In genomic region chr10:7274422-7274821, GRCm38 (mm10) we compare ENCODE assay signal across 19 mouse cellular contexts.
DNase-seq lines count a peak whose midpoint lies in the region; ATAC-seq and TF ChIP-seq lines count a peak whose summit lies in the region.
"Had no signal": no experiment of that assay in that cellular context is flagged by ENCODE, and none has a peak within 500 bp of the region (broad histone marks: within the 10 kb centered on the region; RNA-seq: fewer than 3 reads in every experiment).

No protein-coding gene starts in this region.

- H3K27ac ChIP-seq in heart, embryonic 11.5 days (ENCODE audit: low read depth, low read length), result no peak overlapping the region
- 0 out of 2 replicates have a peak overlapping the region, but pooled peaks have one; percentile 24 for H3K27ac ChIP-seq in lung, embryonic 15.5 days
- no peak overlapping the region for H3K27ac ChIP-seq in lung, postnatal 0 days (ENCODE audit: low read length)
- no peak overlapping the region for H3K27ac ChIP-seq in forebrain, embryonic 15.5 days (replicated peaks)
- H3K27ac ChIP-seq: forebrain, embryonic 10.5 days; gastrocnemius, adult 2 months; midbrain, embryonic 15.5 days; neural tube, embryonic 13.5 days had no signal

- H3K27me3 ChIP-seq in heart, embryonic 11.5 days (ENCODE audit: control insufficient read depth, insufficient read depth, low read length), result no peaks in the 10 kb centered on the region
- no peaks in the 10 kb centered on the region for H3K27me3 ChIP-seq in lung, embryonic 15.5 days
- H3K27me3 ChIP-seq in lung, postnatal 0 days (replicated peaks; ENCODE audit: insufficient read depth, low read length), result no peaks in the 10 kb centered on the region
- no peaks in the 10 kb centered on the region for H3K27me3 ChIP-seq in forebrain, embryonic 15.5 days
- H3K27me3 ChIP-seq: midbrain, embryonic 15.5 days; neural tube, embryonic 13.5 days had no signal

- no peak for ATAC-seq in heart, embryonic 11.5 days (replicated peaks; ENCODE audit: insufficient number of reproducible peaks, low FRiP score, low TSS enrichment)
- ATAC-seq in lung, embryonic 15.5 days (ENCODE audit: borderline replicate concordance, extremely low read depth, low FRiP score, low TSS enrichment), result peak; percentile 56; the same call in 1 of the 2 replicates
- ATAC-seq in lung, postnatal 0 days, result peak; percentile 81
- ATAC-seq in forebrain, embryonic 15.5 days (replicated peaks), result no peak
- ATAC-seq: activated CD4-positive, CD25-positive, alpha-beta regulatory T cell, adult 4 months; midbrain, embryonic 15.5 days had no signal

- no peak overlapping the region for H3K4me2 ChIP-seq in heart, embryonic 11.5 days
- no peak overlapping the region for H3K4me2 ChIP-seq in lung, embryonic 15.5 days
- no peak overlapping the region for H3K4me2 ChIP-seq in lung, postnatal 0 days (replicated peaks; ENCODE audit: low read depth, low read length)
- no peak overlapping the region for H3K4me2 ChIP-seq in forebrain, embryonic 15.5 days (replicated peaks)
- H3K4me2 ChIP-seq: midbrain, embryonic 15.5 days; neural tube, embryonic 13.5 days had no signal

- H3K4me1 ChIP-seq in heart, embryonic 11.5 days (ENCODE audit: control insufficient read depth, insufficient read depth, low read length), result no peaks in the 10 kb centered on the region; the same call in 1 of the 2 replicates
- H3K4me1 ChIP-seq in lung, embryonic 15.5 days, result peaks cover 5% of the 10 kb centered on the region; the same call in 1 of the 2 replicates
- no peaks in the 10 kb centered on the region for H3K4me1 ChIP-seq in lung, postnatal 0 days (ENCODE audit: insufficient read depth, low read depth, low read length)
- H3K4me1 ChIP-seq in forebrain, embryonic 15.5 days, result peaks cover 11% of the 10 kb centered on the region; the same call in 1 of the 2 replicates
- H3K4me1 ChIP-seq: forebrain, embryonic 10.5 days; neural tube, embryonic 13.5 days had no signal

- H3K9me3 ChIP-seq in heart, embryonic 11.5 days (replicated peaks; ENCODE audit: control insufficient read depth, low read length), result no peaks in the 10 kb centered on the region
- H3K9me3 ChIP-seq in lung, embryonic 15.5 days, result no peaks in the 10 kb centered on the region
- no peaks in the 10 kb centered on the region for H3K9me3 ChIP-seq in lung, postnatal 0 days (ENCODE audit: low read length)
- no peaks in the 10 kb centered on the region for H3K9me3 ChIP-seq in forebrain, embryonic 15.5 days
- H3K9me3 ChIP-seq: forebrain, embryonic 10.5 days; G1E; midbrain, embryonic 15.5 days; neural tube, embryonic 13.5 days had no signal

- no peak for TF ChIP-seq CTCF in lung, postnatal 0 days (IDR thresholded peaks at IDR 0.05)

- no peak for TF ChIP-seq EP300 in lung, postnatal 0 days (IDR thresholded peaks at IDR 0.05)

- peak; percentile 69 to 78 for DNase-seq in heart, adult 18-20 months
- DNase-seq in lung, postnatal 4 days, result no peak
- peak; percentile 93 for DNase-seq in lung, postnatal 0 days (ENCODE audit: low spot score)
- DNase-seq in cerebellum, postnatal 10 days, result no peak
- no peak for DNase-seq in yolk sac, embryonic 10.5 days (ENCODE audit: low spot score)
- DNase-seq: embryo, embryonic 11 days; gastrocnemius, adult 2 months; kidney, adult 8-10 months; layer of hippocampus, adult 9-11 months; retina, postnatal 1 day; spleen, adult 18-20 months had no signal

- 46% methylated on average over 7 of the region's 7 CpGs for WGBS in heart, embryonic 11.5 days (ENCODE audit: insufficient replicate concordance)
- 41% methylated on average over 7 of the region's 7 CpGs for WGBS in lung, embryonic 15.5 days
- WGBS in lung, postnatal 0 days, result 33% methylated on average over 7 of the region's 7 CpGs
- 84% methylated on average over 7 of the region's 7 CpGs for WGBS in forebrain, embryonic 15.5 days

- H3K36me3 ChIP-seq in heart, embryonic 11.5 days (ENCODE audit: control insufficient read depth, insufficient read depth, low read length), result no peaks in the 10 kb centered on the region
- no peaks in the 10 kb centered on the region for H3K36me3 ChIP-seq in lung, embryonic 15.5 days
- no peaks in the 10 kb centered on the region for H3K36me3 ChIP-seq in lung, postnatal 0 days (ENCODE audit: insufficient read depth, low read length)
- no peaks in the 10 kb centered on the region for H3K36me3 ChIP-seq in forebrain, embryonic 15.5 days
- H3K36me3 ChIP-seq: forebrain, embryonic 10.5 days; G1E; midbrain, embryonic 15.5 days; neural tube, embryonic 13.5 days had no signal

- H3K9ac ChIP-seq in heart, embryonic 11.5 days (ENCODE audit: low read depth, low read length), result no peak overlapping the region
- no peak overlapping the region for H3K9ac ChIP-seq in lung, embryonic 15.5 days
- no peak overlapping the region for H3K9ac ChIP-seq in lung, postnatal 0 days (replicated peaks; ENCODE audit: low read depth)
- no peak overlapping the region for H3K9ac ChIP-seq in forebrain, embryonic 15.5 days (replicated peaks)
- H3K9ac ChIP-seq: midbrain, embryonic 15.5 days; neural tube, embryonic 13.5 days had no signal

- H3K4me3 ChIP-seq in heart, embryonic 11.5 days (ENCODE audit: low read depth, low read length), result no peak overlapping the region
- no peak overlapping the region for H3K4me3 ChIP-seq in lung, embryonic 15.5 days
- no peak overlapping the region for H3K4me3 ChIP-seq in lung, postnatal 0 days (ENCODE audit: low read depth, low read length)
- H3K4me3 ChIP-seq in forebrain, embryonic 15.5 days, result no peak overlapping the region
- H3K4me3 ChIP-seq: forebrain, embryonic 10.5 days; gastrocnemius, adult 2 months; midbrain, embryonic 15.5 days; neural tube, embryonic 13.5 days had no signal

Comparison
In these comparisons a context has a peak if more than half of its experiments do, and no peak if none do; other contexts are left out.
1. DNase-seq: peak in heart, adult 18-20 months (2 of 2) and lung, postnatal 0 days (single experiment); none in lung, postnatal 4 days (0 of 2), cerebellum, postnatal 10 days (0 of 2) and yolk sac, embryonic 10.5 days (single experiment).
2. ATAC-seq: peak in lung, embryonic 15.5 days (single experiment) and lung, postnatal 0 days (single experiment); none in heart, embryonic 11.5 days (single experiment) and forebrain, embryonic 15.5 days (single experiment).